Mouse (Mus musculus) cortical plate, adult 2 months (tissue): ENCODE data around the gene Rpgr.

ENCODE experiments used
- CTCF ChIP-seq: fragments of 200-500 bp; IDR thresholded peaks from 2 replicates; pipeline ENCODE4 v1.5.1; 2011; ENCODE audit warnings: mild to moderate bottlenecking, control low read depth, low read length; ENCODE audit not compliant: insufficient read depth; ENCODE audit errors: extremely low read depth
- POLR2A ChIP-seq: fragments of 200-500 bp; IDR thresholded peaks from 2 replicates; pipeline ENCODE4 v1.6.1; 2011; ENCODE audit warnings: mild to moderate bottlenecking, low read length, control low read depth; ENCODE audit not compliant: insufficient read depth; ENCODE audit errors: extremely low read depth

DNA sequence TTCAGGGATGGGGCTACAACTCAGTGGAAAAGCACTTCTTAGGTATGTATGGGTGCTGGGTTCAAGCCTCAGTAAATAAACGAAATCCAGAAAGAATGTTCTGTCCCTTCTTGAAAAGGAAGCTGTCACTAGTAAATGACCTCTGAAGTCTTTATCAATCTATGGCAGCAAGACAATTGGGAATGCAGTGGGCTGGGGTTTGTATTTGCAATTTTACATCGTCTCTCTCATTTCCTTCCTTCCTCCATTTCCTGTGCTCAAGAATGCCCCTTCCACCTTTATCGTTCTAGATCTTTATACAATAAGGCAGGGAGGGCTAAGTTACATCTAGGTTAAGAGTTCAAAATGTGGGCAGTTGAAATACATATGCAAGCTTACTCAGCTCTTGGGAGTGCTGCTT lies 17.9 kb upstream of the Rpgr start:
- TF ChIP-seq CTCF, result no peak
- no peak for TF ChIP-seq POLR2A
